Mouse (Mus musculus) cerebellum, adult 2 months (tissue): ENCODE data around the gene Cnn2.

Experiments
- CTCF ChIP-seq: fragments of 200-500 bp; IDR thresholded peaks from 2 replicates; pipeline ENCODE4 v1.5.1; 2011; ENCODE audit warnings: low read depth, mild to moderate bottlenecking, control low read depth, low read length, moderate library complexity, borderline replicate concordance; ENCODE audit not compliant: insufficient read depth
- POLR2A ChIP-seq: fragments of 200-500 bp; IDR thresholded peaks from 2 replicates; pipeline ENCODE4 v1.6.1; 2011; ENCODE audit warnings: low read length, control low read depth, borderline replicate concordance; ENCODE audit not compliant: insufficient read depth

GRCm38 (mm10) chr10:80022164-80022563, 33.8 kb downstream of the Cnn2 start:
- no peak for TF ChIP-seq POLR2A
- TF ChIP-seq CTCF, result no peak
